Mouse (Mus musculus) liver, adult (tissue): ENCODE measurements around the gene Adam26a.
"Not testable (repeated sequence)": the region's sequence is repeated elsewhere in the genome, so short reads cannot be mapped to it uniquely, and the experiment has no call there.

Experiments
- GATA4 ChIP-seq: IDR thresholded peaks from 2 replicates; pipeline ENCODE4 v1.6.1; 2014; ENCODE audit warnings: mild to moderate bottlenecking, low read length; ENCODE audit not compliant: insufficient replicate concordance

Adam26a gene

DNA sequence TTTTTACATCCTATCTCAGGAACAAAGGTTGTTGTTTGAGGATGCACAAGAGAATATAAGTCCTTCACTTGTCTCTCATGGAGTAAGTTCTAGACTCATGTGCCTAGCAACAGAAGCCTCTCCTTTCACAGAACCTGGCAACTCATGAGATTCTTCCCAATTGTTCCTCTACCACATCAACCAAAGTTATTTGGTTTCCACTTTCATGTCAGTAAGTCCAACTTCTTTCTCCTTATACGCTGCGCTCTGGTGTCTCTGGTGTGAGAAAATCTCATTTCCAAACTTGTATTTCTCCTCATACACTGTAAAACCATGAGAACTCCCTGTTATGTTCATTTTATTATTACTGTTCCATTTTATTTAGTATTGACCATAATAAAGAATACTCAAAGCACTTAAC, at the start of gene Adam26a:
TSS of gene Adam26a (minus strand) at position 101 of the 400 bp plus-strand sequence.
- not testable (repeated sequence) for TF ChIP-seq GATA4

DNA sequence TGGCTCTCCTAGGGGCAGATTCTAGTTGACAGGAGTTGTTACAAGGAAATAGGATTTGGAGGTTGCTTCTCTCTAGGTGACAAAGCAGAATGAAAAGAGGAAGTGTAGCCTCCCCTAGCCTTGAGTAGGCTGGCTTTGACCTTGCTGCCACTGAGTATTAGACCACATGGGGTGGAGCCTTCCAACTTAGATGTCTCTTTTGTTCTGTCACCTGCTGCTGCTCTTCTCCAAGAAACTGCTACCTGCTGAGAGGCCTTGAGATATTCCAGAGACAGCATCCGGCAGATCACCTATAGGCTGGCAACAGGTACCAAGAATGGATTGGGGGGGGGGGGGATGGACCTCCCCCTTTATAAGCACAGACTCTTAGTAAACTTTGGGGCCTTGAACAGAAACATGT, 39.5 kb upstream of the Adam26a start:
- no peak for TF ChIP-seq GATA4

DNA sequence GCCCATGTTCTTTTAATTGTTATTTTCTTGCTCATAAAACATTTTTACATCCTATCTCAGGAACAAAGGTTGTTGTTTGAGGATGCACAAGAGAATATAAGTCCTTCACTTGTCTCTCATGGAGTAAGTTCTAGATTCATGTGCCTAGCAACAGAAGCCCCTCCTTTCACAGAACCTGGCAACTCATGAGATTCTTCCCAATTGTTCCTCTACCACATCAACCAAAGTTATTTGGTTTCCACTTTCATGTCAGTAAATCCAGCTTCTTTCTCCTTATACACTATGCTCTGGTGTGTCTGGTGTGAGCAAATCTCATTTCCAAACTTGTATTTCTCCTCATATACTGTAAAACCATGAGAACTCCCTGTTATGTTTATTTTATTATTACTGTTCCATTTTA, 48.5 kb downstream of the Adam26a start, which contains the start of gene Adam26b:
TSS of gene Adam26b (minus strand) at position 101 of the 400 bp plus-strand sequence.
- not testable (repeated sequence) for TF ChIP-seq GATA4
